Mouse (Mus musculus) forebrain, embryonic 16.5 days (tissue): ENCODE data around the gene Abhd12. TPM values are rescaled to one million over a fixed set of nuclear protein-coding genes. Genes with fewer than 3 reads are reported as not detected.

Experiments used
- ATAC-seq: fragments of 200-750 bp; cut with Nextera tagmentation; 2 replicates; pipeline ENCODE4 v1.8.0; 2017; ENCODE audit warnings: mild to moderate bottlenecking, moderate library complexity
- H3K27ac ChIP-seq: fragments of 300-500 bp; sonication (generic); 2 replicates; pipeline ENCODE4 v1.5.1; 2014; ENCODE audit warnings: low read length, control low read depth
- H3K27me3 ChIP-seq: fragments of 300-500 bp; sonication (generic); replicated peaks from 2 replicates; pipeline ENCODE4 v1.6.1; 2014; ENCODE audit warnings: low read length; ENCODE audit not compliant: control insufficient read depth, insufficient read depth
- H3K36me3 ChIP-seq: fragments of 300-500 bp; sonication (generic); 2 replicates; pipeline ENCODE4 v1.6.1; 2014; ENCODE audit not compliant: control insufficient read depth, insufficient read depth
- H3K4me1 ChIP-seq: fragments of 300-500 bp; sonication (generic); replicated peaks from 2 replicates; pipeline ENCODE4 v1.6.1; 2014; ENCODE audit warnings: low read length; ENCODE audit not compliant: control insufficient read depth, insufficient read depth
- H3K4me2 ChIP-seq: fragments of 300-500 bp; sonication (generic); 2 replicates; pipeline ENCODE4 v1.6.1; 2014; ENCODE audit warnings: mild to moderate bottlenecking, low read length, control low read depth
- H3K4me3 ChIP-seq: fragments of 300-500 bp; sonication (generic); replicated peaks from 2 replicates; pipeline ENCODE4 v1.5.1; 2014; ENCODE audit warnings: mild to moderate bottlenecking, low read length, control low read depth
- H3K9ac ChIP-seq: fragments of 300-500 bp; sonication (generic); replicated peaks from 2 replicates; pipeline ENCODE4 v1.6.1; 2014; ENCODE audit warnings: low read depth, low read length, control low read depth
- H3K9me3 ChIP-seq: fragments of 300-500 bp; sonication (generic); 2 replicates; pipeline ENCODE4 v1.6.1; 2016; ENCODE audit warnings: low read length; ENCODE audit not compliant: control insufficient read depth
- whole genome bisulfite sequencing: fragments of 180-500 bp; shearing (Covaris S2); extraction: QIAGEN DNeasy Blood & Tissue Kit; methylation state at CpG from one replicate; pipeline ENCODE4 v1.1.7; 2014; 5-methylcytosine and 5-hydroxymethylcytosine counted together
- polyA plus RNA-seq: library from polyadenylated mRNA; unstranded; fragments of >200 nt; fragmentation: Nextera tagmentation; extraction: Ambion mirVana; gene quantifications from 2 replicates; pipeline ENCODE4 v1.2.1, GENCODE M21; 2015

Gene Abhd12
- polyA plus RNA-seq, 1 experiment from 2014 or later, result 115 TPM

- Histone ChIP-seq H3K9ac (no peak overlapping the region), H3K27ac (no peak overlapping the region), H3K4me1 (no peaks in the 10 kb centered on the region), H3K4me2 (no peak overlapping the region), H3K27me3 (no peaks in the 10 kb centered on the region), H3K36me3 (peaks cover 19% of the 10 kb centered on the region), H3K9me3 (no peaks in the 10 kb centered on the region), H3K4me3 (no peak overlapping the region)
- 82% methylated on average over 3 of the region's 3 CpGs for WGBS
- no peak for ATAC-seq
Measured at GRCm38 (mm10) chr2:150830911-150831441, 73.6 kb downstream of the Abhd12 start.

GRCm38 (mm10) chr2:150830011-150830410, 74.5 kb downstream of the Abhd12 start:
- Histone ChIP-seq H3K9ac (no peak overlapping the region), H3K27me3 (no peaks in the 10 kb centered on the region), H3K4me1 (no peaks in the 10 kb centered on the region), H3K4me3 (no peak overlapping the region), H3K27ac (no peak overlapping the region), H3K36me3 (peaks cover 19% of the 10 kb centered on the region), H3K9me3 (no peaks in the 10 kb centered on the region), H3K4me2 (no peak overlapping the region)
- WGBS, result 89% methylated on average over 2 of the region's 2 CpGs
- no peak for ATAC-seq

GRCm38 (mm10) chr2:150828654-150829053, 75.9 kb downstream of the Abhd12 start:
- H3K9ac ChIP-seq, result no peak overlapping the region
- H3K27ac ChIP-seq, result no peak overlapping the region
- WGBS, result 91% methylated on average over 4 of the region's 4 CpGs
- peaks cover 19% of the 10 kb centered on the region for H3K36me3 ChIP-seq
- H3K4me1 ChIP-seq, result no peaks in the 10 kb centered on the region
- no peaks in the 10 kb centered on the region for H3K9me3 ChIP-seq
- no peak for ATAC-seq
- no peak overlapping the region for H3K4me2 ChIP-seq
- H3K4me3 ChIP-seq, result no peak overlapping the region
- H3K27me3 ChIP-seq, result no peaks in the 10 kb centered on the region

GRCm38 (mm10) chr2:150828164-150828563, 76.4 kb downstream of the Abhd12 start:
- ATAC-seq, result no peak
- H3K9ac ChIP-seq, result no peak overlapping the region
- no peak overlapping the region for H3K4me2 ChIP-seq
- no peak overlapping the region for H3K27ac ChIP-seq
- no peaks in the 10 kb centered on the region for H3K27me3 ChIP-seq
- no peak overlapping the region for H3K4me3 ChIP-seq
- peaks cover 18% of the 10 kb centered on the region for H3K36me3 ChIP-seq
- H3K4me1 ChIP-seq, result no peaks in the 10 kb centered on the region
- WGBS, result 82% methylated on average over 3 of the region's 3 CpGs
- no peaks in the 10 kb centered on the region for H3K9me3 ChIP-seq

GRCm38 (mm10) chr2:150826426-150826825, 78.1 kb downstream of the Abhd12 start:
- H3K4me1 ChIP-seq, result no peaks in the 10 kb centered on the region
- H3K9me3 ChIP-seq, result no peaks in the 10 kb centered on the region
- H3K27me3 ChIP-seq, result no peaks in the 10 kb centered on the region
- H3K9ac ChIP-seq, result no peak overlapping the region
- H3K27ac ChIP-seq, result no peak overlapping the region
- ATAC-seq, result no peak
- 87% methylated on average over 3 of the region's 3 CpGs for WGBS
- no peak overlapping the region for H3K4me2 ChIP-seq
- H3K36me3 ChIP-seq, result peaks cover 17% of the 10 kb centered on the region
- H3K4me3 ChIP-seq, result no peak overlapping the region

- peaks cover 14% of the 10 kb centered on the region; the same call in 1 of the 2 replicates for H3K36me3 ChIP-seq
- H3K27ac ChIP-seq, result no peak overlapping the region
- no peaks in the 10 kb centered on the region for H3K4me1 ChIP-seq
- no peak overlapping the region for H3K4me2 ChIP-seq
- no peak overlapping the region for H3K4me3 ChIP-seq
- ATAC-seq, result no peak
- H3K27me3 ChIP-seq, result no peaks in the 10 kb centered on the region
- 80% methylated on average over 8 of the region's 8 CpGs for WGBS
- H3K9me3 ChIP-seq, result no peaks in the 10 kb centered on the region
- H3K9ac ChIP-seq, result no peak overlapping the region
Measured at GRCm38 (mm10) chr2:150822987-150823386, 81.6 kb downstream of the Abhd12 start.

- 85% methylated on average over 8 of the region's 8 CpGs for WGBS
- no peak for ATAC-seq
Measured at GRCm38 (mm10) chr2:150820720-150821119, 83.8 kb downstream of the Abhd12 start.

GRCm38 (mm10) chr2:150818742-150819141, 85.8 kb downstream of the Abhd12 start:
- no peaks in the 10 kb centered on the region for H3K4me1 ChIP-seq
- no peak overlapping the region for H3K4me2 ChIP-seq
- H3K9ac ChIP-seq, result no peak overlapping the region
- WGBS, result 95% methylated on average over 8 of the region's 8 CpGs
- H3K27me3 ChIP-seq, result no peaks in the 10 kb centered on the region
- no peak for ATAC-seq
- H3K36me3 ChIP-seq, result peaks cover 11% of the 10 kb centered on the region
- no peak overlapping the region for H3K4me3 ChIP-seq
- H3K27ac ChIP-seq, result no peak overlapping the region
- no peaks in the 10 kb centered on the region for H3K9me3 ChIP-seq

More at GRCm38 (mm10) chr2:150820720-150821119, 83.8 kb downstream of the Abhd12 start:
- H3K27me3 ChIP-seq, result no peaks in the 10 kb centered on the region
- H3K9ac ChIP-seq, result no peak overlapping the region
- no peaks in the 10 kb centered on the region for H3K9me3 ChIP-seq
- H3K4me2 ChIP-seq, result no peak overlapping the region
- no peak overlapping the region for H3K27ac ChIP-seq
- H3K4me1 ChIP-seq, result no peaks in the 10 kb centered on the region
- peaks cover 9% of the 10 kb centered on the region for H3K36me3 ChIP-seq
- H3K4me3 ChIP-seq, result no peak overlapping the region

- no peak overlapping the region for H3K27ac ChIP-seq
- no peaks in the 10 kb centered on the region for H3K4me1 ChIP-seq
- no peaks in the 10 kb centered on the region for H3K9me3 ChIP-seq
- no peak for ATAC-seq
- H3K36me3 ChIP-seq, result peaks cover 16% of the 10 kb centered on the region
- 94% methylated on average over 18 of the region's 18 CpGs for WGBS
- H3K27me3 ChIP-seq, result no peaks in the 10 kb centered on the region
- no peak overlapping the region for H3K4me2 ChIP-seq
- no peak overlapping the region for H3K4me3 ChIP-seq
- H3K9ac ChIP-seq, result no peak overlapping the region
Measured at GRCm38 (mm10) chr2:150816676-150817402, 87.7 kb downstream of the Abhd12 start.
